ENCODE assay signal across 14 mouse cellular contexts in the genomic region with DNA sequence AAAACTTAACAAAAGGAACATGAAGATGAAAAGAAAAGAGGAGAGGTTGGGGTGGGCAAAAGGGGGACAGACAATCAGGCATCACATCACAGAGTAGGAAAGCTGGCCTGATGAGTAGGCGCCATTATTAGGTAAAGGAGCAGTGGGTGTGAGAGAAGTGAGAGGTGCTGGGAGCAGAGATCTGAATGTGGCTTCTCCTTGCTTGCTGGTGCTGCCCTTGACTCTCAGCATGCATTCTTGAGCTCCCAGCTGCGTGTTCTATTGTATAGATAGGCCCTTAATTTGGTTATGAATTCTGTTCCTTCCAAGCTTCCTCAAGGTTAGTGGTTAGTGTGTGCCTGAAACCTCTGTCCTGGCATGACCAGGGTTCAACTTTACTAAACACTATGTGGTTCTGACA.
DNase-seq lines count a peak whose midpoint lies in the region.
"Had no signal": no experiment of that assay in that cellular context is flagged by ENCODE, and none has a peak within 500 bp of the region (broad histone marks: within the 10 kb centered on the region; RNA-seq: fewer than 3 reads in every experiment).

No protein-coding gene starts in this region.

- intact Hi-C loops in gastrocnemius, postnatal 14 days (cut with DNase I; ENCODE audit: low total_unique reads): no loop called here

- peak; percentile 94 for DNase-seq in ES-CJ7 (ENCODE audit: low read depth, low spot score)
- peak; percentile 92 for DNase-seq in R1 (ENCODE audit: low read depth, low spot score)
- DNase-seq in cerebellum, postnatal 36 days: no peak
- no peak for DNase-seq in gastrocnemius, postnatal 14 days
- DNase-seq in frontal cortex, postnatal 14 days (ENCODE audit: low spot score in 2 of 2): no peak
- DNase-seq: adrenal gland, adult 8-10 months; adrenal gland, postnatal 14 days; adrenal gland, postnatal 36 days; cerebellum, adult 11-12 months; cerebellum, adult 2 months; cerebellum, adult 9-10 months; cerebellum, postnatal 10 days; cerebellum, postnatal 25 days; embryo, embryonic 11 days had no signal

Comparison
In these comparisons a context has a peak if more than half of its experiments do, and no peak if none do; other contexts are left out.
1. DNase-seq: peak in ES-CJ7 (single experiment) and R1 (single experiment); none in cerebellum, postnatal 36 days (0 of 2), gastrocnemius, postnatal 14 days (single experiment) and frontal cortex, postnatal 14 days (0 of 2).